Mouse (Mus musculus): ENCODE measurements around the gene Spint4. TPM values are rescaled to one million over a fixed set of nuclear protein-coding genes. Genes with fewer than 3 reads are reported as not detected.

The Spint4 gene
- polyA plus RNA-seq, 1 experiment from 2014 or later: not detected

GRCm38 (mm10) chr2:164733259-164733658, 35.0 kb downstream of the Spint4 start:
- no peak for ATAC-seq (ENCODE audit: insufficient number of reproducible peaks, insufficient read depth, low FRiP score, low TSS enrichment, low read depth)
- Histone ChIP-seq H3K36me3 (no peaks in the 10 kb centered on the region), H3K27ac (no peak overlapping the region), H3K9me3 (no peaks in the 10 kb centered on the region), H3K9ac (replicated peaks) (no peak overlapping the region), H3K4me2 (no peak overlapping the region), H3K4me3 (replicated peaks) (no peak overlapping the region), H3K27me3 (no peaks in the 10 kb centered on the region), H3K4me1 (replicated peaks) (peaks cover 4% of the 10 kb centered on the region; the same call in 1 of the 2 replicates)
- 81% methylated on average over 2 of the region's 2 CpGs for WGBS

- WGBS: 86% methylated on average over 5 of the region's 5 CpGs
- Histone ChIP-seq H3K4me2 (no peak overlapping the region), H3K4me3 (replicated peaks) (no peak overlapping the region), H3K27ac (no peak overlapping the region), H3K9me3 (no peaks in the 10 kb centered on the region), H3K27me3 (no peaks in the 10 kb centered on the region), H3K9ac (replicated peaks) (no peak overlapping the region), H3K36me3 (no peaks in the 10 kb centered on the region), H3K4me1 (replicated peaks) (peaks cover 4% of the 10 kb centered on the region; the same call in 1 of the 2 replicates)
- no peak for ATAC-seq (ENCODE audit: insufficient number of reproducible peaks, insufficient read depth, low FRiP score, low TSS enrichment, low read depth)
Observed at GRCm38 (mm10) chr2:164734839-164735238, 36.5 kb downstream of the Spint4 start.

GRCm38 (mm10) chr2:164735446-164735845, 37.1 kb downstream of the Spint4 start:
- Histone ChIP-seq H3K27ac (no peak overlapping the region), H3K4me3 (replicated peaks) (no peak overlapping the region), H3K9ac (replicated peaks) (no peak overlapping the region), H3K4me2 (no peak overlapping the region), H3K4me1 (replicated peaks) (peaks cover 4% of the 10 kb centered on the region; the same call in 1 of the 2 replicates), H3K9me3 (no peaks in the 10 kb centered on the region), H3K36me3 (no peaks in the 10 kb centered on the region), H3K27me3 (no peaks in the 10 kb centered on the region)
- no peak for ATAC-seq (ENCODE audit: insufficient number of reproducible peaks, insufficient read depth, low FRiP score, low TSS enrichment, low read depth)
- WGBS: 88% methylated on average over 5 of the region's 5 CpGs

GRCm38 (mm10) chr2:164737377-164738090, 39.2 kb downstream of the Spint4 start:
- no peak for ATAC-seq (ENCODE audit: insufficient number of reproducible peaks, insufficient read depth, low FRiP score, low TSS enrichment, low read depth)
- H3K27me3 ChIP-seq: no peaks in the 10 kb centered on the region
- H3K9ac ChIP-seq (replicated peaks): no peak overlapping the region
- no peak overlapping the region for H3K4me3 ChIP-seq (replicated peaks)
- no peaks in the 10 kb centered on the region for H3K36me3 ChIP-seq
- WGBS: 68% methylated on average over 3 of the region's 3 CpGs
- no peak overlapping the region for H3K27ac ChIP-seq
- no peak overlapping the region for H3K4me2 ChIP-seq
- H3K9me3 ChIP-seq: no peaks in the 10 kb centered on the region
- H3K4me1 ChIP-seq (replicated peaks): peaks cover 4% of the 10 kb centered on the region; the same call in 1 of the 2 replicates

- WGBS: 43% methylated on average over 7 of the region's 7 CpGs
- ATAC-seq (ENCODE audit: insufficient number of reproducible peaks, insufficient read depth, low FRiP score, low TSS enrichment, low read depth): no peak
Observed at GRCm38 (mm10) chr2:164739876-164740275, 41.6 kb downstream of the Spint4 start.

GRCm38 (mm10) chr2:164744987-164745386, 46.7 kb downstream of the Spint4 start:
- Histone ChIP-seq H3K36me3 (peaks cover 26% of the 10 kb centered on the region), H3K9me3 (no peaks in the 10 kb centered on the region), H3K4me1 (replicated peaks) (peaks cover 19% of the 10 kb centered on the region), H3K4me3 (replicated peaks) (peak overlapping the region; percentile 94), H3K4me2 (peak overlapping the region; percentile 90), H3K27ac (no peak overlapping the region), H3K27me3 (no peaks in the 10 kb centered on the region), H3K9ac (replicated peaks) (peak overlapping the region; percentile 91; the same call in 1 of the 2 replicates)
- 68% methylated on average over 13 of the region's 13 CpGs for WGBS
- ATAC-seq (ENCODE audit: insufficient number of reproducible peaks, insufficient read depth, low FRiP score, low TSS enrichment, low read depth): no peak

More at GRCm38 (mm10) chr2:164739876-164740275, 41.6 kb downstream of the Spint4 start:
- no peak overlapping the region for H3K9ac ChIP-seq (replicated peaks)
- H3K9me3 ChIP-seq: no peaks in the 10 kb centered on the region
- peaks cover 4% of the 10 kb centered on the region; the same call in 1 of the 2 replicates for H3K4me1 ChIP-seq (replicated peaks)
- no peak overlapping the region for H3K4me3 ChIP-seq (replicated peaks)
- H3K27ac ChIP-seq: no peak overlapping the region
- H3K36me3 ChIP-seq: no peaks in the 10 kb centered on the region
- H3K27me3 ChIP-seq: no peaks in the 10 kb centered on the region
- H3K4me2 ChIP-seq: no peak overlapping the region

- ATAC-seq (ENCODE audit: insufficient number of reproducible peaks, insufficient read depth, low FRiP score, low TSS enrichment, low read depth): peak; percentile 75
- H3K27me3 ChIP-seq: no peaks in the 10 kb centered on the region
- peak within 1 kb of the TSS; percentile 94 for H3K4me3 ChIP-seq (replicated peaks)
- under 1% methylated on average over 70 of the region's 70 CpGs for WGBS
- peak within 1 kb of the TSS; percentile 91 for H3K9ac ChIP-seq (replicated peaks)
- no peaks in the 10 kb centered on the region for H3K9me3 ChIP-seq
- peaks cover 19% of the 10 kb centered on the region for H3K4me1 ChIP-seq (replicated peaks)
- H3K4me2 ChIP-seq: peak within 1 kb of the TSS; percentile 90
- peak within 1 kb of the TSS; percentile 66; the same call in 1 of the 2 replicates for H3K27ac ChIP-seq
- H3K36me3 ChIP-seq: peaks cover 36% of the 10 kb centered on the region
Observed at GRCm38 (mm10) chr2:164745843-164746479, 47.7 kb downstream of the Spint4 start, which contains the start of the genes Wfdc3 and Dnttip1. Gene Wfdc3 (minus strand): TSS chr2:164745931. Gene Dnttip1 (plus strand): TSS chr2:164745983.

- H3K4me1 ChIP-seq (replicated peaks): peaks cover 19% of the 10 kb centered on the region
- 55% methylated on average over 8 of the region's 8 CpGs for WGBS
- H3K4me2 ChIP-seq: peak overlapping the region; percentile 90
- no peak overlapping the region for H3K27ac ChIP-seq
- no peaks in the 10 kb centered on the region for H3K27me3 ChIP-seq
- peak overlapping the region; percentile 91 for H3K9ac ChIP-seq (replicated peaks)
- H3K9me3 ChIP-seq: no peaks in the 10 kb centered on the region
- ATAC-seq (ENCODE audit: insufficient number of reproducible peaks, insufficient read depth, low FRiP score, low TSS enrichment, low read depth): no peak
- peaks cover 43% of the 10 kb centered on the region for H3K36me3 ChIP-seq
- H3K4me3 ChIP-seq (replicated peaks): peak overlapping the region; percentile 94
Observed at GRCm38 (mm10) chr2:164746693-164747092, 48.4 kb downstream of the Spint4 start.

GRCm38 (mm10) chr2:164748191-164748590, 49.9 kb downstream of the Spint4 start:
- no peak for ATAC-seq (ENCODE audit: insufficient number of reproducible peaks, insufficient read depth, low FRiP score, low TSS enrichment, low read depth)
- WGBS: 86% methylated on average over 4 of the region's 4 CpGs

GRCm38 (mm10) chr2:164748991-164749390, 50.7 kb downstream of the Spint4 start:
- Histone ChIP-seq H3K4me2 (no peak overlapping the region), H3K36me3 (peaks cover 66% of the 10 kb centered on the region)
- WGBS: 92% methylated on average over 6 of the region's 6 CpGs

More at GRCm38 (mm10) chr2:164748191-164748590, 49.9 kb downstream of the Spint4 start:
- no peaks in the 10 kb centered on the region for H3K9me3 ChIP-seq
- H3K27me3 ChIP-seq: no peaks in the 10 kb centered on the region
- H3K4me3 ChIP-seq (replicated peaks): no peak overlapping the region
- H3K9ac ChIP-seq (replicated peaks): no peak overlapping the region
- H3K36me3 ChIP-seq: peaks cover 58% of the 10 kb centered on the region
- H3K4me1 ChIP-seq (replicated peaks): peaks cover 19% of the 10 kb centered on the region
- H3K27ac ChIP-seq: no peak overlapping the region
- H3K4me2 ChIP-seq: no peak overlapping the region

More at GRCm38 (mm10) chr2:164748991-164749390, 50.7 kb downstream of the Spint4 start:
- Histone ChIP-seq H3K27ac (no peak overlapping the region), H3K4me1 (replicated peaks) (peaks cover 19% of the 10 kb centered on the region), H3K9ac (replicated peaks) (no peak overlapping the region), H3K9me3 (no peaks in the 10 kb centered on the region), H3K4me3 (replicated peaks) (no peak overlapping the region), H3K27me3 (no peaks in the 10 kb centered on the region)
- no peak for ATAC-seq (ENCODE audit: insufficient number of reproducible peaks, insufficient read depth, low FRiP score, low TSS enrichment, low read depth)
